Mouse (Mus musculus): ENCODE measurements around the gene Adamts16. TPM values are rescaled to one million over a fixed set of nuclear protein-coding genes. Genes with fewer than 3 reads are reported as not detected.
"Not testable (repeated sequence)": the region's sequence is repeated elsewhere in the genome, so short reads cannot be mapped to it uniquely, and the experiment has no call there.

Gene Adamts16
- not detected for total RNA-seq (2021)

- no peak for DNase-seq
- intact Hi-C loops (cut with DNase I) = loop anchor here (2.0 kb wide), 1 partner anchor 159 kb away; no protein-coding TSS in a partner anchor
Observed at GRCm38 (mm10) chr13:70841421-70841904, at the start of gene Adamts16. TSS of gene Adamts16 (minus strand) at chr13:70841811.

- no peak for DNase-seq
- intact Hi-C loops (cut with DNase I) = no loop called here
Observed at GRCm38 (mm10) chr13:70887136-70887535, 45.5 kb upstream of the Adamts16 start.

GRCm38 (mm10) chr13:70885006-70885405 is 43.4 kb upstream of the Adamts16 start:
- intact Hi-C loops (cut with DNase I) = no loop called here
- DNase-seq = peak in 1 of 2 experiments; percentile 7

- intact Hi-C loops (cut with DNase I) = no loop called here
Observed at GRCm38 (mm10) chr13:70883891-70884890, 42.6 kb upstream of the Adamts16 start.

GRCm38 (mm10) chr13:70879971-70880370 is 38.4 kb upstream of the Adamts16 start:
- DNase-seq; intact Hi-C loops (cut with DNase I): not testable (repeated sequence)

More at GRCm38 (mm10) chr13:70883891-70884890, 42.6 kb upstream of the Adamts16 start:
- peak; percentile 53 to 59 for DNase-seq

- intact Hi-C loops (cut with DNase I) = no loop called here
- no peak for DNase-seq
Observed at GRCm38 (mm10) chr13:70877550-70877913, 35.9 kb upstream of the Adamts16 start.

- DNase-seq = no peak
- intact Hi-C loops (cut with DNase I) = no loop called here
Observed at GRCm38 (mm10) chr13:70876648-70877549, 35.3 kb upstream of the Adamts16 start.

GRCm38 (mm10) chr13:70875411-70875949 is 33.9 kb upstream of the Adamts16 start:
- intact Hi-C loops (cut with DNase I) = no loop called here

GRCm38 (mm10) chr13:70874741-70875140 is 33.1 kb upstream of the Adamts16 start:
- DNase-seq = no peak
- intact Hi-C loops (cut with DNase I) = no loop called here

More at GRCm38 (mm10) chr13:70875411-70875949, 33.9 kb upstream of the Adamts16 start:
- no peak for DNase-seq

GRCm38 (mm10) chr13:70873851-70874250 is 32.2 kb upstream of the Adamts16 start:
- DNase-seq; intact Hi-C loops (cut with DNase I): not testable (repeated sequence)

- intact Hi-C loops (cut with DNase I) = no loop called here
- DNase-seq = no peak
Observed at GRCm38 (mm10) chr13:70871049-70871448, 29.4 kb upstream of the Adamts16 start.

- no peak for DNase-seq
- intact Hi-C loops (cut with DNase I) = no loop called here
Observed at GRCm38 (mm10) chr13:70866971-70867625, 25.5 kb upstream of the Adamts16 start.

GRCm38 (mm10) chr13:70865867-70866266 is 24.3 kb upstream of the Adamts16 start:
- intact Hi-C loops (cut with DNase I) = no loop called here

GRCm38 (mm10) chr13:70862162-70862908 is 20.7 kb upstream of the Adamts16 start:
- intact Hi-C loops (cut with DNase I) = no loop called here
- peak in 1 of 2 experiments; percentile 4 for DNase-seq

More at GRCm38 (mm10) chr13:70865867-70866266, 24.3 kb upstream of the Adamts16 start:
- no peak for DNase-seq

GRCm38 (mm10) chr13:70853601-70854000 is 12.0 kb upstream of the Adamts16 start:
- intact Hi-C loops (cut with DNase I) = loop anchor here (5.0 kb wide), 1 partner anchor 139 kb away; no protein-coding TSS in a partner anchor
- DNase-seq = no peak

- intact Hi-C loops (cut with DNase I) = no loop called here
- no peak for DNase-seq
Observed at GRCm38 (mm10) chr13:70846933-70847332, 5.3 kb upstream of the Adamts16 start.

- intact Hi-C loops (cut with DNase I) = no loop called here
Observed at GRCm38 (mm10) chr13:70845526-70845925, 3.9 kb upstream of the Adamts16 start.

GRCm38 (mm10) chr13:70842126-70842525 is 515 bp upstream of the Adamts16 start:
- no peak for DNase-seq
- intact Hi-C loops (cut with DNase I) = no loop called here

More at GRCm38 (mm10) chr13:70845526-70845925, 3.9 kb upstream of the Adamts16 start:
- no peak for DNase-seq

GRCm38 (mm10) chr13:70840161-70840560 is 1.4 kb downstream of the Adamts16 start:
- intact Hi-C loops (cut with DNase I) = loop anchor here (1.0 to 2.0 kb wide), 2 partner anchors 161 to 197 kb away; no protein-coding TSS in a partner anchor
- DNase-seq = peak; percentile 50 to 70

Data from heart, postnatal 36 days (tissue).